Mouse (Mus musculus) cortical plate, adult 2 months (tissue): ENCODE results near the gene Creb3l4.
A peak's percentile ranks its signal among the peaks of the same experiment; 100 is the strongest.

Experiments
- CTCF ChIP-seq: fragments of 200-500 bp; IDR thresholded peaks from 2 replicates; pipeline ENCODE4 v1.5.1; 2011; ENCODE audit warnings: mild to moderate bottlenecking, control low read depth, low read length; ENCODE audit not compliant: insufficient read depth; ENCODE audit errors: extremely low read depth
- POLR2A ChIP-seq: fragments of 200-500 bp; IDR thresholded peaks from 2 replicates; pipeline ENCODE4 v1.6.1; 2011; ENCODE audit warnings: mild to moderate bottlenecking, low read length, control low read depth; ENCODE audit not compliant: insufficient read depth; ENCODE audit errors: extremely low read depth

DNA sequence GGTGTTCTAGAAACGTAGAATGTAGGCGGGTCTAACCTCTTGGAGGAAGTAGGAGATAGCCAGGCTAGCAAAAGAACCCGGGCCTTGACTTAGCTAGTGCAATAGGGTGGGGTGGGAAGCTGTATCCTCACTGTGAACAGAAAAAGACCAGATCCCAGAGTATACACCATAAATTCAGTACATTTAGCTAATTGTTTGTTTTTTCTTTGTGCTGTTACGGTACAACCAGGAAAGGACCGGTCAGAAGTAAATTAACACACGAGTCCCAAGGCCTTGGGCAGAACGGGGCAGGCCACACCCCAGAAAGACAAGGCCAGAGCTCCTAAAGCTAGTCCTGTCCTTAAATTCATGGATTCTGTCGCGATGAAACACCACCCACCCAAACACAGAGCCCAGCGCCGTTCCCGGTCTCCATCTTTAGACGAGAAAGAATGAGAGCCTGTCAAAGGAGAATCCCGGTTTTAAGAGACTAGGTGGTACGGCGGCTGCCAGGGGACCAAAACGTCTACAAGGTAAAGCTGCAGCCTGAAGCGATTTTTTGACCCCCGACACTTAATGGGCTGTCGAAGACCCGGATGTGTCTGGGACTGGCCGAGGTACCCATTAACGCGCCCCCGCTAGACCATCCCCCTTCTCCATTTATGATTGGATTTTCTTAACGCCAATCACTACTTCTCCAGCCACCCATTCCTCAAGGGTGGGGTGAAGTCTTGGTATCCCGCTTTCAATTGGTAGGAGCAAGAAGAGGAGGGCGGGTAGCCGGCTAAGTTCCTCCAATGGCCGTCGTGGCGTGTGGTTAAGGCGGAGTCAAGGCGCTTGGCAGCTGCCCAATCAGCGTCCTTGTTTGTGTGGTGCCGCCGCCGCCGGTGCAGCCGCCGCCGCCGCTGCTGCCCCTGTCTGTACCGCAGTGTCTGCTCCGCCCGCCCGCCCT, 49.3 kb upstream of the Creb3l4 start, which contains the start of gene Gatad2b:
- TF ChIP-seq CTCF: no peak
- peak; percentile 75 for TF ChIP-seq POLR2A
